Mouse (Mus musculus): ENCODE results near the gene Hoxd9. TPM values are rescaled to one million over a fixed set of nuclear protein-coding genes. Genes with fewer than 3 reads are reported as not detected.

Gene Hoxd9
- polyA plus RNA-seq, 1 experiment from 2014 or later, result not detected

- no peak for ATAC-seq (ENCODE audit: low FRiP score, low read depth)
- peaks cover 31% of the 10 kb centered on the region for H3K27me3 ChIP-seq
- no peaks in the 10 kb centered on the region for H3K36me3 ChIP-seq
- H3K4me3 ChIP-seq, result peak overlapping the region; percentile 43
- H3K27ac ChIP-seq (replicated peaks), result peak overlapping the region; percentile 91
- 4% methylated on average over 15 of the region's 15 CpGs for WGBS
- H3K9me3 ChIP-seq, result no peaks in the 10 kb centered on the region
- peaks cover 14% of the 10 kb centered on the region for H3K4me1 ChIP-seq (replicated peaks)
- H3K4me2 ChIP-seq, result peak overlapping the region; percentile 57
- H3K9ac ChIP-seq, result peak overlapping the region; percentile 53
Measured at GRCm38 (mm10) chr2:74736688-74737577, 39.4 kb downstream of the Hoxd9 start.

- ATAC-seq (ENCODE audit: low FRiP score, low read depth), result no peak
- Histone ChIP-seq H3K4me2 (peak overlapping the region; percentile 57), H3K9ac (peak overlapping the region; percentile 53), H3K9me3 (no peaks in the 10 kb centered on the region), H3K4me3 (peak overlapping the region; percentile 43), H3K4me1 (replicated peaks) (peaks cover 15% of the 10 kb centered on the region), H3K36me3 (no peaks in the 10 kb centered on the region), H3K27me3 (peaks cover 28% of the 10 kb centered on the region; the same call in 1 of the 2 replicates), H3K27ac (replicated peaks) (peak overlapping the region; percentile 91)
- 3% methylated on average over 7 of the region's 7 CpGs for WGBS
Measured at GRCm38 (mm10) chr2:74737578-74738070, 40.1 kb downstream of the Hoxd9 start.

GRCm38 (mm10) chr2:74738623-74739475, 41.3 kb downstream of the Hoxd9 start:
- Histone ChIP-seq H3K27ac (replicated peaks) (peak overlapping the region; percentile 91), H3K4me2 (peak overlapping the region; percentile 57), H3K27me3 (peaks cover 34% of the 10 kb centered on the region), H3K4me1 (replicated peaks) (peaks cover 15% of the 10 kb centered on the region), H3K4me3 (peak overlapping the region; percentile 43), H3K36me3 (no peaks in the 10 kb centered on the region), H3K9ac (peak overlapping the region; percentile 53), H3K9me3 (no peaks in the 10 kb centered on the region)
- ATAC-seq (ENCODE audit: low FRiP score, low read depth), result no peak
- 2% methylated on average over 20 of the region's 20 CpGs for WGBS

- Histone ChIP-seq H3K4me3 (peak overlapping the region; percentile 43), H3K9ac (peak overlapping the region; percentile 53), H3K4me2 (peak overlapping the region; percentile 57), H3K27me3 (peaks cover 40% of the 10 kb centered on the region), H3K36me3 (no peaks in the 10 kb centered on the region), H3K27ac (replicated peaks) (peak overlapping the region; percentile 91), H3K9me3 (no peaks in the 10 kb centered on the region), H3K4me1 (replicated peaks) (peaks cover 15% of the 10 kb centered on the region)
- ATAC-seq (ENCODE audit: low FRiP score, low read depth), result no peak
- WGBS, result 0% methylated on average over 2 of the region's 2 CpGs
Measured at GRCm38 (mm10) chr2:74739476-74739800, 41.9 kb downstream of the Hoxd9 start.

- Histone ChIP-seq H3K4me1 (replicated peaks) (peaks cover 15% of the 10 kb centered on the region; the same call in 1 of the 2 replicates), H3K9me3 (no peaks in the 10 kb centered on the region), H3K27ac (replicated peaks) (peak overlapping the region; percentile 91), H3K27me3 (peaks cover 41% of the 10 kb centered on the region), H3K4me2 (peak overlapping the region; percentile 57), H3K36me3 (no peaks in the 10 kb centered on the region), H3K9ac (peak overlapping the region; percentile 53), H3K4me3 (peak overlapping the region; percentile 43)
- ATAC-seq (ENCODE audit: low FRiP score, low read depth), result no peak
- 2% methylated on average over 14 of the region's 14 CpGs for WGBS
Measured at GRCm38 (mm10) chr2:74739869-74740268, 42.3 kb downstream of the Hoxd9 start.

GRCm38 (mm10) chr2:74740311-74741091, 43.0 kb downstream of the Hoxd9 start:
- Histone ChIP-seq H3K4me1 (replicated peaks) (peaks cover 20% of the 10 kb centered on the region; the same call in 1 of the 2 replicates), H3K27me3 (peaks cover 39% of the 10 kb centered on the region), H3K27ac (replicated peaks) (peak overlapping the region; percentile 91), H3K4me2 (peak overlapping the region; percentile 57), H3K36me3 (no peaks in the 10 kb centered on the region), H3K4me3 (peak overlapping the region; percentile 43), H3K9me3 (no peaks in the 10 kb centered on the region), H3K9ac (peak overlapping the region; percentile 53)
- no peak for ATAC-seq (ENCODE audit: low FRiP score, low read depth)
- 1% methylated on average over 43 of the region's 43 CpGs for WGBS

- no peaks in the 10 kb centered on the region for H3K36me3 ChIP-seq
- 26% methylated on average over 2 of the region's 3 CpGs for WGBS
- H3K9ac ChIP-seq, result no peak overlapping the region
- H3K4me2 ChIP-seq, result peak overlapping the region; percentile 31
- no peaks in the 10 kb centered on the region for H3K9me3 ChIP-seq
- H3K4me3 ChIP-seq, result no peak overlapping the region
- ATAC-seq (ENCODE audit: low FRiP score, low read depth), result no peak
- peak overlapping the region; percentile 65 for H3K27ac ChIP-seq (replicated peaks)
- H3K4me1 ChIP-seq (replicated peaks), result peaks cover 21% of the 10 kb centered on the region
- H3K27me3 ChIP-seq, result peaks cover 44% of the 10 kb centered on the region
Measured at GRCm38 (mm10) chr2:74741252-74741978, 43.9 kb downstream of the Hoxd9 start.

- Histone ChIP-seq H3K9ac (no peak overlapping the region), H3K4me1 (replicated peaks) (peaks cover 24% of the 10 kb centered on the region), H3K4me2 (peak overlapping the region; percentile 31)
Measured at GRCm38 (mm10) chr2:74741979-74742277, 44.4 kb downstream of the Hoxd9 start.

GRCm38 (mm10) chr2:74745540-74746297, 48.2 kb downstream of the Hoxd9 start:
- ATAC-seq (ENCODE audit: low FRiP score, low read depth), result 0 out of 2 replicates have a peak, but pooled peaks have one; percentile 6
- Histone ChIP-seq H3K4me1 (replicated peaks) (peaks cover 37% of the 10 kb centered on the region), H3K4me3 (peak overlapping the region; percentile 32), H3K4me2 (peak overlapping the region; percentile 64), H3K27me3 (peaks cover 40% of the 10 kb centered on the region), H3K9me3 (no peaks in the 10 kb centered on the region), H3K36me3 (no peaks in the 10 kb centered on the region), H3K9ac (peak overlapping the region; percentile 53), H3K27ac (replicated peaks) (peak overlapping the region; percentile 85)
- whole genome bisulfite sequencing, result 3% methylated on average over 6 of the region's 6 CpGs

More at GRCm38 (mm10) chr2:74741979-74742277, 44.4 kb downstream of the Hoxd9 start:
- Histone ChIP-seq H3K27me3 (peaks cover 44% of the 10 kb centered on the region), H3K4me3 (no peak overlapping the region), H3K36me3 (no peaks in the 10 kb centered on the region), H3K9me3 (no peaks in the 10 kb centered on the region), H3K27ac (replicated peaks) (peak overlapping the region; percentile 65)
- ATAC-seq (ENCODE audit: low FRiP score, low read depth), result no peak

- Histone ChIP-seq H3K9ac (peak overlapping the region; percentile 53), H3K27me3 (peaks cover 44% of the 10 kb centered on the region), H3K4me1 (replicated peaks) (peaks cover 35% of the 10 kb centered on the region), H3K4me2 (peak overlapping the region; percentile 64), H3K9me3 (no peaks in the 10 kb centered on the region), H3K27ac (replicated peaks) (peak overlapping the region; percentile 85), H3K36me3 (no peaks in the 10 kb centered on the region), H3K4me3 (peak overlapping the region; percentile 32)
- no peak for ATAC-seq (ENCODE audit: low FRiP score, low read depth)
- under 1% methylated on average over 58 of the region's 58 CpGs for WGBS
Measured at GRCm38 (mm10) chr2:74746298-74746921, 48.9 kb downstream of the Hoxd9 start.
